Mouse (Mus musculus): ENCODE results near the gene Ccl17.

- TF ChIP-seq CTCF (IDR thresholded peaks at IDR 0.05; ENCODE audit: low read depth) (no peak), EP300 (IDR thresholded peaks at IDR 0.05; ENCODE audit: low read depth) (no peak)
These were observed 11.1 kb downstream of the Ccl17 start for GRCm38 (mm10) chr8:94821381-94821780.

All from liver, postnatal 0 days (tissue).